Mouse (Mus musculus): ENCODE results near the gene Isg15. TPM values are rescaled to one million over a fixed set of nuclear protein-coding genes. Genes with fewer than 3 reads are reported as not detected.

The Isg15 gene
- 42.8 TPM for polyA plus RNA-seq (2017; shearing (Covaris generic))

DNA sequence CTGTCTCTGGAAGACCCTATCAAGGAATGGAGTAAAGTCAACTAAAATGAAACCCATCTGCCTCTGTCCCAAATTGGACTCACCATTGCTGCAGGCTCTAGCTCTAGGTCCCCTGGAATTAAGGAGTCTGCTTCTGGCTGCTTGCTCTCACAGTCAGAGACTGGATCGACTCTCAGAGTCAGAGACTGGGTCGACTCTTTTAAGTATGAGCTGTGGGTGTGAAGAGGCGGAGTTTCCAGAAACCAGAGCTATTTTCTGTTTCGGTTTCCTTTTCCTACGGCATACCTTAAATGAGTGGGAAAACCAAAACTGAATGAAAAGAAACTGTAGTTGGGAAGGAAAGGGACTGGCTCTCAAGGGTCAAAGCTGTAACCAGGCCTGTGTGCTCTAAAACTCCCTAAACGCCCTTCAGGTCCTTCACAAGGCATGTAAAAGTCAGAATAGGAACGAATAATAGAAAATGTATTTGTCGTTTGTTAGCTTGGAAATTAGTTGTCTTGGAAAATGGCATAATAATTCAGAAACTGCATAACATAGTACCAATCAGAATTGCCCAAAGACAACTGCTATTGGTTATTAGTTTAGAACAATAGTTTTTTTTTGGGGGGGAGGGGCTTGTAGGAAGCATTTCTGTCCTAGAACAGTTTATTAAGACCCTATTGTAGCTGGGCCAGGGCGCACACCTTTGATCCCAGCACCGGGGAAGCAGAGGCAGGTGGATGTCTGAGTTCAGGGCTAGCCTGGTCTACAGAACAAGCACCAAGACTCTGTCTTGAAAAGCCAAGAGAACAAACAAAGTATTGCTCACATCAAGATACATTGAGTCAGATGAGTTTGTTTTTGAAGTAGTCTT lies at the start of gene Isg15:
Isg15 (minus strand) TSS at position 196 of the 853 bp plus-strand sequence.

DNA sequence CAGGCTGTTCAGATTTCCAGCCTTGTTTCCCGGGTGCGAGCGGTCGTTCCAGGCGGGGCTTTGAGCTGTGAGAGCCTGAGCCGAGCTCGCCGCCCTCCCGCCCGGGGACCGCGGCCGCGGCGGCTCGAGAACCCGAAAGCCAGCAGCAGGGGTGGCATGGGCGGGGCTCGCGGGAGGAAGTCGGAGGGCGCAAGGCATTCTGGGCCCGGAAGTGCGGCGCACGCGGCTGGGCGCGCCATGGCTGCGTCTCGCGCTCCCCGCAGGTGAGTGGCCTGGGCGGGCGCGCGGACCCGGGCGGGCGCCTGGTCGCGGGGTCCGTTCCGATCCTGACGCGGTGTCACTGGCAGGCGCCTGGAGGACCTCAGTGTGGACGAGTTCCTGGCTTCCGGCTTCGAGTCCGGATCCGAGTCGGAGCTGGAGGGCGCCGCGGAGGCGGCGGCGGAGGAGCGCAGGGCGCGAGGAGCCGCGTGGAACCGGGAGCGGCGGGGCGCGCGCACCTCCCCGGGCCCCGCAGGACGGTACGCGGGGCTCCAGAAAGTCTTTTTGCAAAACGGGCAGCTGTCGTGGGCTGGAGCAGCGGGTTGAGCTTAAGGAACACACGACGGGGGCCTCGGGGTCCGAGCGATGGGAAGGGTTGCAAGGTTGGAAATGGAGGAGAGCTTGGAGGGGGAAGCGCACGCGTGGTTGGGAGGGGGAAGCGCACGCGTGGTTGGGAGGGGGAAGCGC lies 35.4 kb upstream of the Isg15 start, which contains the start of gene Noc2l:
Noc2l (plus strand) TSS at position 203 of the 726 bp plus-strand sequence.

DNA sequence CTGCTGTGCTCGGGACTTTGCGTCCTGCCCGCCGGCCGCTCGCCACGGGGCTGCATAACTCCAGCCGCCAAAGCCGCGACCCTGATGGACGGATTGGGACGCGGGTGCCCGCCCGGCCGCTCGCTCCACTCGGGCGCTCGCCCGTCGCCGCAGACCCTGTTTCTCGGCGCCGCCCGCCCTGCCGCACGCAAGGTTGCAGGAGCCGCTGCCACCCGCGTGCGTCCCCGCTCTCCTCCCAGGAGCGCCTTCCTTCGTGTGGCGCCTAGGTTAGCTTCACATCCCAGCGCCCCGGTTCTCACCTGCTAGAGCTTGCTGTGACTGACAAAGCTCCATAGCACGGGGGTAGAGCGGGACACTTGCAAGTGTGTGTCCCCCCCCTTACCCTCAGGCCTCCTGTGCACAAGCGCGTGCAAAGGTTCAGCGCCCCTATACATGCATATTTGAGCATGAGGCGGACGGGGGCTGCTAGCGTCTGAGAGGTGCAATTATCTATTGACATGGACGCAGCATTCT lies 34.1 kb upstream of the Isg15 start, which contains the start of gene Plekhn1:
Plekhn1 (minus strand) TSS at position 157 of the 513 bp plus-strand sequence.

DNA sequence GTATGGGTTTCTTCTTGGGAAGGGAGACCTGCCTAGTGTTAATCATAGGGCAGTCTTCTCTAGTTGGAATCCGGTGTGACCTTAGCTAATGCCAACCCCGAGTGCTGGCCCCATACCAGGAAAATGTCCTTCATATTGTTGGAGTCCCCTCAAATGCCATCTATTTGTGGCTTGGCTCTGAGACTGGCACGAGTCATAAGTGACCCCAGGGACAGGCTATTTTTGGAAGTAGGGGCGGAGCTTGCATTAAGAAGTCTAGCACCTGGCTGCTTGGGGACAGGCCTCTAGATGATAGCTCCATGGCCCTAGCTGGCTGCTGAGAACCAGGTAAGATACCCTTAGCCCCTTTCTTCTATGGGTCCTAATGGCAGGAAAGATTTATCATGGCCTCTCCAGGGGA lies 15.0 kb upstream of the Isg15 start, which contains the start of gene Perm1:
Perm1 (plus strand) TSS at position 220 of the 400 bp plus-strand sequence.

DNA sequence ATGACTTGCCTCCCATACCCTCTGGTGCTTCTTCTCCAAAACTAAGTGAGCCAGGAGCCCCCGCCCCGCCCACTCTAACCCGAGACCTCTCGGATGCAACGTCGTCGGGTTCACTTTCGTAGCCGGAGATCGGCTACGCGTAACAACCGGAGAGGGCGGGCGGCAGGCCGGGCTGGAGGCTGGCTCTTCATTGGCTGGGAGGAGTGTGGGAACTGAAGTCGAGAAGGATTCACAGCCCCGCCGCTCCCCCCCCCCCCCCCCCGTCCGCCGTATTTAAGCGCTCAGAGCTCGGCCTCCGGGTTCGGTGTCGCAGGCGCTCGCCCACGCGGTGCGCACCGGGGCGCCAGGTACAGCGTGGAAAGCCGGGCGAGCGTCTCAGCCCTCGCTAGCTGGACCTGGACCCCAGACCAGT lies 2.4 kb upstream of the Isg15 start, which contains the start of gene AW011738:
AW011738 (plus strand) TSS at position 304 of the 412 bp plus-strand sequence.

DNA sequence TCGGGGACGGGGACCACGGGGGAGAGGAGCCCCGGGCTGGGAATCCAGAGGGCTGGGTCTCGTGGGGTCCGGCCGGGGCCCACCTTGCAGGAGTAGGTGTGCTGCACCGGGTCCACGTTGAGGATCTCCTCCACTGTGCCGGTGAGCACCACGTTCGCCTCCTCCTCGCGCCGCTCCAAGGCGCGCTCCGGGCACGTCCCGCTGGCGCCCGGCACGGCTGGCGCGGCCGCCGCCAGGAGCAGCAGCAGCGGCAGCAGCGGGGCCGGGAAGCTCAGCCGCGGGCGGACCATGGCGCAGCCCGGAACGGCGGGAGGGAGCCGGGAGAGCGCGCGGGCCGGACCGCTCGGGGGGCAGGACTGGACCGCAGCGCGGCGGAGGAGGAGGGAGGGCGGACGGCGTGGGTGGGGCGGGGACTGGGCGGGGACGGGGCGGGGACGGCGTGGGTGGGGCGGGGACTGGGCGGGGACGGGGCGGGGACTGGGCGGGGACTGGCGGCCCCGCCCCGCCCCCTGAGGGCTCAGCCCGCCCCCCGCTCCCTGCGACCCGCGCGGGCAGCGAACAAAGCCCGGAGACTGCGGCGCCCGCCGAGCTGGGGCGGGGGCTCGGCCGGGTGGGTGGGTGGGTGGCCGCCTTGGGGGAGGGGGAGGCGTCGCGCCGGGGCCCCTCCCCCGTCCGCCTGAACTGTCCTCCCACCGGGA lies 3.3 kb downstream of the Isg15 start, which contains the start of gene Agrn:
Agrn (minus strand) TSS at position 358 of the 698 bp plus-strand sequence.

Other genes starting within 250 kb of the Isg15 start
- 16.9 TPM for gene C1qtnf12, start 238.5 kb downstream of the Isg15 start, polyA plus RNA-seq (2017; shearing (Covaris generic))
- 10.6 TPM for gene B3galt6, start 208.2 kb downstream of the Isg15 start, polyA plus RNA-seq (2017; shearing (Covaris generic))
- 491 TPM for gene Sdf4, start 207.9 kb downstream of the Isg15 start, polyA plus RNA-seq (2017; shearing (Covaris generic))
- 804 TPM for gene Tnfrsf4, start 187.0 kb downstream of the Isg15 start, polyA plus RNA-seq (2017; shearing (Covaris generic))
- 759 TPM for gene Tnfrsf18, start 174.7 kb downstream of the Isg15 start, polyA plus RNA-seq (2017; shearing (Covaris generic))
- gene Ttll10, start 141.4 kb downstream of the Isg15 start, polyA plus RNA-seq (2017; shearing (Covaris generic)), result 0.54 TPM
- 35.3 TPM for gene 9430015G10Rik, start 90.8 kb downstream of the Isg15 start, polyA plus RNA-seq (2017; shearing (Covaris generic))
- not detected for gene Rnf223, start 70.3 kb downstream of the Isg15 start, polyA plus RNA-seq (2017; shearing (Covaris generic))
- gene Agrn, start 3.3 kb downstream of the Isg15 start, polyA plus RNA-seq (2017; shearing (Covaris generic)), result 4.2 TPM
- gene AW011738, start 2.5 kb upstream of the Isg15 start, polyA plus RNA-seq (2017; shearing (Covaris generic)), result 21.8 TPM
- gene Perm1, start 15.1 kb upstream of the Isg15 start, polyA plus RNA-seq (2017; shearing (Covaris generic)), result 3.1 TPM
- gene Plekhn1, start 34.0 kb upstream of the Isg15 start, polyA plus RNA-seq (2017; shearing (Covaris generic)), result 40.8 TPM
- 162 TPM for gene Noc2l, start 35.2 kb upstream of the Isg15 start, polyA plus RNA-seq (2017; shearing (Covaris generic))
- gene Samd11, start 54.8 kb upstream of the Isg15 start, polyA plus RNA-seq (2017; shearing (Covaris generic)), result 2.0 TPM
- not detected for gene Vmn2r-ps159, start 130.3 kb upstream of the Isg15 start, polyA plus RNA-seq (2017; shearing (Covaris generic))